Mouse (Mus musculus): Measurements from ENCODE around the gene Sapcd1. TPM values are rescaled to one million over a fixed set of nuclear protein-coding genes. Genes with fewer than 3 reads are reported as not detected.

Gene Sapcd1
- polyA plus RNA-seq, 1 experiment: 0.14 TPM

- H3K27me3 ChIP-seq (ENCODE audit: control insufficient read depth, insufficient read depth, insufficient read length): no peaks in the 10 kb centered on the region
- H3K79me2 ChIP-seq (ENCODE audit: control insufficient read depth, insufficient read depth): no peaks in the 10 kb centered on the region
- H3ac ChIP-seq (ENCODE audit: control insufficient read depth, insufficient read length): no peak overlapping the region
- no peaks in the 10 kb centered on the region for H3K36me3 ChIP-seq (ENCODE audit: control insufficient read depth, insufficient read depth)
- H3K4me3 ChIP-seq: no peak overlapping the region
- H3K4me2 ChIP-seq (ENCODE audit: low read depth): no peak overlapping the region
- TF ChIP-seq MAX (IDR thresholded peaks at IDR 0.05; ENCODE audit: low read depth): no peak
- TF ChIP-seq E2F4 (IDR thresholded peaks at IDR 0.05; ENCODE audit: insufficient read depth): no peak
- no peak for TF ChIP-seq POLR2A (IDR thresholded peaks at IDR 0.05; ENCODE audit: insufficient read length, low read depth)
- TF ChIP-seq TCF12 (IDR thresholded peaks at IDR 0.05; ENCODE audit: insufficient read depth, poor library complexity, severe bottlenecking): no peak
- TF ChIP-seq REST (IDR thresholded peaks at IDR 0.05; ENCODE audit: insufficient read depth, insufficient read length): no peak
- no peak for TF ChIP-seq POLR2AphosphoS2 (IDR thresholded peaks at IDR 0.05; ENCODE audit: insufficient read length, low read depth)
- TF ChIP-seq MYOG (IDR thresholded peaks at IDR 0.05; ENCODE audit: control insufficient read depth in 1 of 3, insufficient read depth in 1 of 3, insufficient read length in 2 of 3, low read depth in 2 of 3): no peak
Measured at GRCm38 (mm10) chr17:35020551-35020950, 7.3 kb downstream of the Sapcd1 start.

GRCm38 (mm10) chr17:35019894-35020293 lies 7.9 kb downstream of the Sapcd1 start:
- no peak overlapping the region for H3ac ChIP-seq (ENCODE audit: control insufficient read depth, insufficient read length)
- H3K4me2 ChIP-seq (ENCODE audit: low read depth): no peak overlapping the region
- no peak for TF ChIP-seq SRF (IDR thresholded peaks at IDR 0.05; ENCODE audit: control insufficient read depth, insufficient read length, low read depth)
- no peak for TF ChIP-seq E2F4 (IDR thresholded peaks at IDR 0.05; ENCODE audit: insufficient read depth)
- no peaks in the 10 kb centered on the region for H3K36me3 ChIP-seq (ENCODE audit: control insufficient read depth, insufficient read depth)
- H3K79me2 ChIP-seq (ENCODE audit: control insufficient read depth, insufficient read depth): no peaks in the 10 kb centered on the region
- H3K4me3 ChIP-seq: no peak overlapping the region
- H3K27me3 ChIP-seq (ENCODE audit: control insufficient read depth, insufficient read depth, insufficient read length): no peaks in the 10 kb centered on the region

GRCm38 (mm10) chr17:35018171-35018570 lies 9.6 kb downstream of the Sapcd1 start:
- Histone ChIP-seq H3K4me3 (no peak overlapping the region), H3ac (ENCODE audit: control insufficient read depth, insufficient read length) (no peak overlapping the region)

GRCm38 (mm10) chr17:35017706-35018030 lies 10.1 kb downstream of the Sapcd1 start:
- H3K79me2 ChIP-seq (ENCODE audit: control insufficient read depth, insufficient read depth): no peaks in the 10 kb centered on the region
- H3K27me3 ChIP-seq (ENCODE audit: control insufficient read depth, insufficient read depth, insufficient read length): no peaks in the 10 kb centered on the region
- no peak overlapping the region for H3ac ChIP-seq (ENCODE audit: control insufficient read depth, insufficient read length)
- H3K36me3 ChIP-seq (ENCODE audit: control insufficient read depth, insufficient read depth): peaks cover 7% of the 10 kb centered on the region
- TF ChIP-seq USF1 (IDR thresholded peaks at IDR 0.05; ENCODE audit: low read depth): no peak
- TF ChIP-seq TCF12 (IDR thresholded peaks at IDR 0.05; ENCODE audit: insufficient read depth, poor library complexity, severe bottlenecking): no peak
- no peak for TF ChIP-seq POLR2A (IDR thresholded peaks at IDR 0.05; ENCODE audit: insufficient read length, low read depth)
- TF ChIP-seq POLR2AphosphoS2 (IDR thresholded peaks at IDR 0.05; ENCODE audit: insufficient read length, low read depth): no peak
- TF ChIP-seq MAX (IDR thresholded peaks at IDR 0.05; ENCODE audit: low read depth): no peak
- no peak for TF ChIP-seq TCF3 (IDR thresholded peaks at IDR 0.05; ENCODE audit: insufficient read length, low read depth)
- H3K4me3 ChIP-seq: no peak overlapping the region
- H3K4me2 ChIP-seq (ENCODE audit: low read depth): no peak overlapping the region

More at GRCm38 (mm10) chr17:35018171-35018570, 9.6 kb downstream of the Sapcd1 start:
- H3K4me2 ChIP-seq (ENCODE audit: low read depth): no peak overlapping the region
- no peak for TF ChIP-seq TCF12 (IDR thresholded peaks at IDR 0.05; ENCODE audit: insufficient read depth, poor library complexity, severe bottlenecking)
- TF ChIP-seq E2F4 (IDR thresholded peaks at IDR 0.05; ENCODE audit: insufficient read depth): no peak
- TF ChIP-seq MYOG (IDR thresholded peaks at IDR 0.05; ENCODE audit: control insufficient read depth in 1 of 3, insufficient read depth in 1 of 3, insufficient read length in 2 of 3, low read depth in 2 of 3): no peak
- no peak for TF ChIP-seq POLR2A (IDR thresholded peaks at IDR 0.05; ENCODE audit: insufficient read length, low read depth)
- TF ChIP-seq REST (IDR thresholded peaks at IDR 0.05; ENCODE audit: insufficient read depth, insufficient read length): no peak
- no peak for TF ChIP-seq CEBPB (IDR thresholded peaks at IDR 0.05; ENCODE audit: insufficient read depth, poor library complexity, severe bottlenecking)
- no peak for TF ChIP-seq TCF3 (IDR thresholded peaks at IDR 0.05; ENCODE audit: insufficient read length, low read depth)
- no peak for TF ChIP-seq USF1 (IDR thresholded peaks at IDR 0.05; ENCODE audit: low read depth)
- H3K36me3 ChIP-seq (ENCODE audit: control insufficient read depth, insufficient read depth): peaks cover 1% of the 10 kb centered on the region
- no peaks in the 10 kb centered on the region for H3K27me3 ChIP-seq (ENCODE audit: control insufficient read depth, insufficient read depth, insufficient read length)
- no peaks in the 10 kb centered on the region for H3K79me2 ChIP-seq (ENCODE audit: control insufficient read depth, insufficient read depth)

GRCm38 (mm10) chr17:35016791-35017705 lies 10.8 kb downstream of the Sapcd1 start:
- TF ChIP-seq TCF12 (IDR thresholded peaks at IDR 0.05; ENCODE audit: insufficient read depth, poor library complexity, severe bottlenecking) (no peak), MYOD1 (IDR thresholded peaks at IDR 0.05; ENCODE audit: control insufficient read depth in 1 of 3, insufficient read length in 2 of 3, low read depth in 2 of 3) (no peak), SRF (IDR thresholded peaks at IDR 0.05; ENCODE audit: control insufficient read depth, insufficient read length, low read depth) (no peak), USF1 (IDR thresholded peaks at IDR 0.05; ENCODE audit: low read depth) (no peak), REST (IDR thresholded peaks at IDR 0.05; ENCODE audit: insufficient read depth, insufficient read length) (no peak), POLR2AphosphoS2 (IDR thresholded peaks at IDR 0.05; ENCODE audit: insufficient read length, low read depth) (peak; percentile 73), MAX (IDR thresholded peaks at IDR 0.05; ENCODE audit: low read depth) (no peak), TCF3 (IDR thresholded peaks at IDR 0.05; ENCODE audit: insufficient read length, low read depth) (no peak)
- Histone ChIP-seq H3K79me2 (ENCODE audit: control insufficient read depth, insufficient read depth) (no peaks in the 10 kb centered on the region), H3K4me2 (ENCODE audit: low read depth) (no peak overlapping the region), H3K4me3 (no peak overlapping the region), H3ac (ENCODE audit: control insufficient read depth, insufficient read length) (no peak overlapping the region), H3K27me3 (ENCODE audit: control insufficient read depth, insufficient read depth, insufficient read length) (no peaks in the 10 kb centered on the region), H3K36me3 (ENCODE audit: control insufficient read depth, insufficient read depth) (peaks cover 9% of the 10 kb centered on the region)

Measured in myocyte (in vitro differentiated cells).